Comparison of ENCODE assay signal across 8 mouse cellular contexts in genomic region chr7:99858813-99859585, GRCm38 (mm10). TPM values are rescaled to one million over a fixed set of nuclear protein-coding genes. Genes with fewer than 3 reads are reported as not detected.
A peak's percentile ranks its signal among the peaks of the same experiment; 100 is the strongest.
DNase-seq lines count a peak whose midpoint lies in the region; ATAC-seq lines count a peak whose summit lies in the region.

Xrra1 (plus strand) TSS chr7:99859116.

- peak; percentile 96 for DNase-seq in adipocyte (ENCODE audit: low spot score)
- peak; percentile 100 for DNase-seq in embryo, embryonic 10 days (ENCODE audit: low spot score)
- peak; percentile 92 for DNase-seq in gastrocnemius, postnatal 10 days
- peak; percentile 98 for DNase-seq in induced T-regulatory cell, adult 2 months (ENCODE audit: low read depth)
- peak; percentile 98 to 99 for DNase-seq in left cerebral cortex, adult 9 months (ENCODE audit: low spot score in 2 of 2)
- peak; percentile 98 for DNase-seq in right cerebral cortex, postnatal 14 days
- peak; percentile 92 to 96 for DNase-seq in urinary bladder, postnatal 36 days (ENCODE audit: low spot score in 2 of 2)

- ATAC-seq in megakaryocyte progenitor cell, adult 5-6 weeks (replicated peaks; ENCODE audit: poor library complexity), result peak; percentile 97

RNA-seq across cellular contexts. Expression of gene Xrra1, which starts in this region (rescaled TPM):
- total RNA-seq in gastrocnemius, postnatal 10 days (2021), result 1 to 10 TPM; 1.3 TPM
- total RNA-seq in megakaryocyte progenitor cell, adult 5-6 weeks (2015), result 0.17 TPM in 1 of 2 replicates, not detected in the other
- total RNA-seq in megakaryocyte progenitor cell, adult 5-6 weeks (2017), result 0.25 TPM in 1 of 2 replicates, not detected in the other

Comparison
In these comparisons a context has a peak if more than half of its experiments do, and no peak if none do; other contexts are left out.
1. Peak in every context shown above with its lines: DNase-seq and ATAC-seq.
2. Peak in ATAC-seq in megakaryocyte progenitor cell, adult 5-6 weeks; RNA of the gene not detected or under 1 TPM.